Mouse (Mus musculus) lung, postnatal 4 days (tissue): ENCODE measurements around the gene Umad1.
A peak's percentile ranks its signal among the peaks of the same experiment; 100 is the strongest.
"Not testable (repeated sequence)": the region's sequence is repeated elsewhere in the genome, so short reads cannot be mapped to it uniquely, and the experiment has no call there.

Experiments used
- DNase-seq, 2 experiments: peaks; one replicate each; pipeline ENCODE4 v3.0.0; 2021

The Umad1 gene

GRCm38 (mm10) chr6:8319591-8319990, 60.5 kb downstream of the Umad1 start:
- no peak for DNase-seq

DNA sequence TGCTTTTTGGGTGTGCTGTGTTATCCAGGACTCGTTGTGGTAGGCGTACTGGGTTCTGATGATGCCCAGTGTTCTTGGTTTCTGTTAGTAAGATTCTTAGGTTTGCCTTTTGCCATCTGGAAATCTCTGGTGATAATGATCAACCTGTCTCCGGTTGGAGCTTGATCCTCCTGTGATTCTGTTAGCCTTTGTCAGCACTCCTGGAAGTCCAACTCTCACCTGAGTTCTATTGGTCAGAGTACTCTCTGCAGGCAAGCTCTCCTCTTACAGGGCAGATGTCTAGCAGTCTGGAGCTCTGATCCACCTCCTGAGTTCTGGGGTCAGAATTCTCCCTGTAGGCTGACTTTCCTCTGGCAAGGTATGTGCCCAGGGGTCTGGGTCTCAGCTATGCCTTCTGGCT, 72.4 kb downstream of the Umad1 start:
- DNase-seq: not testable (repeated sequence)

GRCm38 (mm10) chr6:8333380-8333779, 74.3 kb downstream of the Umad1 start:
- DNase-seq: no peak

- no peak for DNase-seq
Measured at GRCm38 (mm10) chr6:8336487-8337390, 77.7 kb downstream of the Umad1 start.

DNA sequence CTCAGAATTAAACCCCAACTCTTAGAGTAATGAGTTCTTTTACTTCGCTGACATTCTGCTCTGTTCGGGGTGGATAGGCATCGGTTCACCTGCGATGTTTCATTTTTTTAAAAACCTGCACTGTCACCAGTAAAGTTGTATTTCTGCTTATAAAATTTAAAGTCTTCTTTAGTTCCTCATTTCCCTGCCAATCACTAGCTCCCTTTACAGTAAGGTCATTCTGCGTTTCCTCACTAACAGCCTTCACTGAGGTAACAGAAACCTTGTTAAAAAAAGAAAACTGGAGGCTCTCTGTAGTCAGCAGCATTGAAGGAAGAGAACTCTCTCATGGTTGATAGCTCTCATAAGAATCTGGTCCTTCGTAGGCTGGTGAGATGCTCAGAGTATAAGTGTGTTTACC, 80.4 kb downstream of the Umad1 start:
- no peak for DNase-seq

DNA sequence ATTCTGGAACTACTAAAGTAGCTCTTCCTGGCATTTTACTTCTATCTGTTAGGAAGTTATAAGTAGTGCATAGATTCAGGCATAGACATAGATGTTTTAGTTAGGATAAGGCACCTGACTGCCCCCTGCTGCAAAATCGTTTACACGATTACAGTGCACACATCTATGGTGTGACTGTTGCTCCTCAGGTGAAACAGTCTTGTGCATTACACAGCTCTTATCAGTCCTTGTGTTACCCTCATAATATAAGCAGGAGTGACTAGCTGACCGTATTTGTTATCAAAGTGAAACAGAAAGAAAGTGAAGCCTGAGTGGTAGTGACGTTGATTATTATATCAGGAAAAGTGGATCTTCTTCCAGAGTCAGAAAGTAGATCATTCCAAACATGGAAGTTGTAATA, 84.2 kb downstream of the Umad1 start:
- DNase-seq: no peak

DNA sequence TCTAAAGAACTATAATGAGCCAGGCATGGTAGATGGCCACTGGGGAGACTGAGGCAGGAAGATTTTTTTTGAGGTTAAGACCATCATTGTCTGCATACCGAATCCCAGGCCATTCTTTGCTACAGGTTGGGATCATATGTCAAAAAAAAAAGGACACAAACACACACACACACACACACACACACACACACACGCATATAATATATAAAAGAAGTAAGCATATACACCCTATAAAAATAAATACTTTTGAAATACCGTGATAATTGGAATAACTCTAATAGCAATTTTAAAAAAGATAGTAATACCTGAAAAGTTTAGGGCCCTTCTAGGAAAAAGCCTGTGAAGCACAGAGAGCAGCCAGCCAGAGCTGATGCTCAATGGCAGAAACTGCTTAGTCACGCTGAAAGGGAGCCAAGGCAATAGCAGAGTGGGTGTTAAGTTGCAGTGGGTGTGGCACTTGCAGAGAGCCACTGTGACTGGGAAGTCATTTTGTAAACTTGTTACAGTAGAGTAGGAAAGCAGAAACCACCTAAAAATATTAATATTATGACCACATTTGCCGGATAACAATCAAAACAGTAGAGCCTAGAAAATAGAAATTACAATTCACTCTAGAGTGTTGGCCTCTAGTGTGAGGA, 86.2 kb downstream of the Umad1 start:
- DNase-seq: peak; percentile 63 to 64

GRCm38 (mm10) chr6:8347154-8347553, 88.1 kb downstream of the Umad1 start:
- no peak for DNase-seq

GRCm38 (mm10) chr6:8348344-8348743, 89.3 kb downstream of the Umad1 start:
- no peak for DNase-seq

DNA sequence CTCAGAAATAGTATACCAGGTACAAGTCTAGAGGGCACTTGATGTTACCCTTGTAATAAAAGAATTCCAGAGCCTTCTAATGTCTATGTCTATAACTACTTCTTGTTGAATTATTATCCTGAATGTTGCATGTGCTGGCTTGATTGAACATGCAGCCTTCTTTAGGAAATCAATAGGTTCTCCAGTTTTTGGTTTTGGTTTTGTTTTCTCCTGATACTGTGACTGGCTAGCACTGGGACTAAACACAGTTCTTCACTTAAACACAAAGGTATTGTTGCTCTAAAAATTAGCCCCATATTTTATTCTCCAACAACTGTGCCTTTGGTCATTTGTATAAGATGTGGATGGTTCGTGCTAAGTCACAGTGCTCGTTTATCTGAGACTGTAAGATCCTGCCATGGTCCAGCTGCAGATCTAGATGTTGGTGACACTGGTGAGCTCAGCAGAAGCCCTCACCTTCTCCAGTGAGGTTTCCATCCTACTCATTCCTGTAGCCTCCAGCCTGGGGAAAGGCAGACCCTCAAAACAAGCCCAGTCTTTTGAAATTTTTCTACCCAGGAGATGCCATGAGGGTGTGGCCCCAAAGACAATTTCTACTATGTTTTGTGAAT, 90.1 kb downstream of the Umad1 start:
- no peak for DNase-seq

- no peak for DNase-seq
Measured at GRCm38 (mm10) chr6:8351507-8351906, 92.4 kb downstream of the Umad1 start.

DNA sequence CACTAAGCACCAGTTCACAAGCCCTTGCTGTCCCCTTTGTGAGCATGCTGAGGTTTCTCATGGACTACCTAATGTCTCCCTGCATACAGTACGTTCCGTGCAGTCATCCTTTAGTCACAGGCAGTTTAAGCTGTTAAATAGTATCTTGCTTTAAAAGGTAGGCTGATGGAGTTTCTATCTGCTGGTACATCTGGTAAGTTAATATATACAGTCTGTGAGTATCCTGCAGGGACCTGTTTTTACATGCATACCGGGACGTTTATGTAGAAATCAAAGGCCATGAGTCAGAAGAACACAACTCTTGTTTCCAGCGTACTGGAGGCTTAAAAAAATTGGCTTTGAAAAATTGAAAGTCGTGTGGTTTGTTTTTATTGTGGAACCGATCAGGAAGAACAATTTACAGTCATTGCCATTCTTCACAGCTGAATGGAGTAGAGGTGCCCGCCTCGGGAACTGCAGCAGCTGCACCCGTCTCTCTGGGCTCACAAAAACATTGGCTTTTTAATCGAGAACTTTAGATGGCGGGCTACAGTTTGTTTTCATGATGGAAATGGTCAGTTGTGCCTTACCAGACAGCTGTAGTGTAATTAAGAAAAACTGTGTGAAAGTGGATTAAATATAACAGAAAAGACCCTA, 93.6 kb downstream of the Umad1 start:
- DNase-seq: no peak

GRCm38 (mm10) chr6:8353461-8353860, 94.4 kb downstream of the Umad1 start:
- no peak for DNase-seq

GRCm38 (mm10) chr6:8354846-8355245, 95.8 kb downstream of the Umad1 start:
- DNase-seq: no peak

GRCm38 (mm10) chr6:8358232-8358631, 99.1 kb downstream of the Umad1 start:
- DNase-seq: no peak

GRCm38 (mm10) chr6:8358782-8359181, 99.7 kb downstream of the Umad1 start:
- DNase-seq: no peak

DNA sequence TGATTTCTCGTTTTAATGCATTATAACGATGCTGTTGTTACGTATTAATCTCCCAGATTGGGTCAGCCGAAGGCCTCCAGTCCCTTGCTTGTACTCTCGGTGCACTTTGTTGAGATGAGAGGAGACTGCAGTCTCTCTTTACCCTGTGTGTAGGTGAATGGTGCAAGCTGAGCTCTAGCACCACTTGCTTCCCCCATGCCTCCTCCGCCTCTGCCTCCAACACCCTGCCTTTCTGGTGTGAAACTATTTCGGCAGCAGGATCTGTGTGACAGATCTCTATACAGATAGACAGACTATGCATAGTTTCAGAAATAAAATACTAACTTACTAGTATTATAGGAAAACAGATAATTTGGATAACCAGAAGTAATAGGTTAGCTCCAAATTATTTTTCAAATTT, 101.7 kb downstream of the Umad1 start:
- no peak for DNase-seq

DNA sequence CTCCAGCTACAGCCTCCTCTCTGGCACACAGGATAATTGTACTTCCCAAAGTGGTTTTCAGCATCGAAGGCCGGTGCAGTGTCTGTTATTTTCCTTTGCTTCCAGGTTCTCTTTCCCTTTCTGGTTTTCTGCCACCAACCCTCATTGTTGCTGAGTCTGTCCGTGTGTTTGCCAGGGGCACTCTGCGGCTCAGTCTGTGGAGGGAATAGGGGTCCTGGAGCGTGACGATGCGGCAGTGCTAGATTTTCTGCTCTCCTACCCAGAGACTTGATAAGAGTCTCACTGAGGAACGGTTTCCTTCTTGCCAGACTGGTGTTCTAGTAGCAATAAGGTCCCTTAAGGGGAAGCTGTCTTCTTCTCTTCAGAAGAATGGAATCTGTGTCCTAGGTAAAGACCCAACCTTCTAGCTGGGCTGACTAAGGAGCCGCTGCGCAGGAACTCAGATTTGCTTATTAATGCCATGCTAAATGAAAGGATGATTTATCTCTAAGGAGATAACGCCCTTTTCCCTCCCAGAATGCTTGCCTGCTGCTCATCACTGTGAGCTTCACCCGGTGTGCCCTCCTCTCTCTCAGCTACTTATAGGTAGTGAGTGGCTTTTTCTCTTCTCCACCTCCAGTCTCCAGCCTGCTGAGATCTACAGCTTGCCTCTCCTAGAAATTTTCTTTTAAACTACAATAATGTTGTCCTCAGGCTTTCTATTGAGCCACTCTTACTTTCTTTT, 105.1 kb downstream of the Umad1 start:
- DNase-seq: no peak

DNA sequence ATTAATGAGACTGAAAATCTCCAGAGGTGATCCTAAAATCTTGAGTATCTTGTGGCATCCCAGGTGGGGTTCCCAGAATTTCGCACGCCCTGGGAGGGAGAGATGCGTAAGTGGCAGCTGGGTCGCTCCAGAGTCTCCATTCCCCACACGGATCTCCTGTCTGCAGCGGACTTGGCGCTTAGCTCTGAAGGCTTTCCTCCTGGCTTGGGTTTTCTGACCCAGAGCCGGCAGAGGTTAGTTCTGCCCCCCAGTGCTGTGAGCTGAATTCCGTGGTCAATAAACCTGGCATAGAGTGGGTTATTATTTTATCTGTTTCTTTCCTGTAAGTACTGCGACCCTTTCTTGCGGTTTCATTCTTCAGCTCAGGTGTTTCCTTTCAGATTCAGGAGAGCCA, 105.7 kb downstream of the Umad1 start:
- DNase-seq: no peak

DNA sequence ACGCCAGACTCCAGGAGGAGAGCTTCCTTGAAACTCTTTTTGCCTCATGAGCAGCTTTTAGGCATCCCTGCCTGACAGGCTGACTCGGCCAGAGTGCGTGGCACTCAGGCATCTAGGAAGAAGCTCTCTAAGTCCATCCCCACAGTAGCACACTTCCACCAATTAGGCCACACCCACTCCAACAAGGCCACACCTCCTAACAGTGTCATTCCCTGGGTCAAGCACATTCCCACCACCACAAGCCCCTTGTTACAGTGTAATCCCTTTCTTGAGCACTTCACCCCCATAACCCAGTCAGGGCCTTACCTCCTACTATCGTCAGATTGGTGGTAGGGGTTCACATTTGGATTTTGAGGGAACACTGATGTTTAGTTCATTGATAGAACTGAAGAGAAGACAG, 108.6 kb downstream of the Umad1 start:
- DNase-seq: no peak

DNA sequence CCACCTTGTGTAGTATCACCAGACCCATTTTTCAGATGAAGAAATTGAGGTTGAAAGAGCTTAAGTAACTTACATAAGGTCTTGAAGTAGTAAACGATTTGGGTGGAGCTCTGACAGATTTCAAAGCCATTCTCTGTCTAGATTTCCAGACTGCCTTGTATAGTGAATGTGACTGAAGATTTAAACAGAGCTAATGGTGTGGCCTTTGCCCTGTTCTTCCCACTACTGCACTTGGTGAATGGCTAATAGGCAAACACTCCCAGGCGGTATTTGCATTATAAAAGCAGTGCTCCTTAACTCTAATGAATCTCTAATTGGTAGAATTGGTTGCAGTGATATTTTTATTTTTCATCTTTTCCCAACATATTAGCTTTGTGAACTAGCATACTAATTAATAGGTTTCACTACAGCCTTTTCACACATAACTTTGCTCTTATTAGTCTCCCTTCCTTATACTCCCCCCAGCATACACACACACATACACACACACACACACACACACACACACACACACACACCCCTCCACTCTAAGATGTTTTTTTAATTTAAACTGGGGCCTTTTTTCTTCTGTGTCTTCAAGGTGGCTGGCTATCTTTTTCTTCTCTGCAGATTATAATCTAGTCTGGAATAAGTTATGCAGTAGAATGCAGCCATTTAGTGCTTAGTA, 109.2 kb downstream of the Umad1 start:
- no peak for DNase-seq

DNA sequence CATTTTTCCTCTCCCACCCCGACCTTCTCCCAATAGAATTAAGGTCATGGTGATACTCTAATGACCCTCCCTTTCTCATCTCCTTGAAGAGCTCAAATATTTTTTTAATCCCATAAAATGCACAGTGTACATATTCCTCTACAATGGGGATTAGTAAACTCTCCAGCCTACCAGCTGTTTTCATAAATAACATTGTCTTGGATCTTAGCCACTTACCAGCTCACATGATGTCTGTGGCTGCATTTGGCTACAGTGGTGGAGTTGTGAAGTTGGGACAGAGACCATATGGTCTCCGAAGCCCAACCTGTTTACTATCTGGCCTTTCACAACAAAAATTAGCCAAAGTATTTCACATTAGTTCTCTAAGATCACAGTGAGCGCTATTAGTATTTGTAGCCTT, 111.5 kb downstream of the Umad1 start:
- no peak for DNase-seq
